Mouse (Mus musculus) right cerebral cortex, postnatal 25 days (tissue): Measurements from ENCODE around the gene A830018L16Rik.
"Not testable (repeated sequence)": the region's sequence is repeated elsewhere in the genome, so short reads cannot be mapped to it uniquely, and the experiment has no call there.

Experiments used
- DNase-seq: peaks from one replicate; pipeline ENCODE4 v3.0.0; 2022

A830018L16Rik gene

GRCm38 (mm10) chr1:12008789-12009550, 595.1 kb downstream of the A830018L16Rik start:
- DNase-seq = no peak

- DNase-seq = no peak
These were observed 595.6 kb downstream of the A830018L16Rik start for GRCm38 (mm10) chr1:12009551-12009846.

DNA sequence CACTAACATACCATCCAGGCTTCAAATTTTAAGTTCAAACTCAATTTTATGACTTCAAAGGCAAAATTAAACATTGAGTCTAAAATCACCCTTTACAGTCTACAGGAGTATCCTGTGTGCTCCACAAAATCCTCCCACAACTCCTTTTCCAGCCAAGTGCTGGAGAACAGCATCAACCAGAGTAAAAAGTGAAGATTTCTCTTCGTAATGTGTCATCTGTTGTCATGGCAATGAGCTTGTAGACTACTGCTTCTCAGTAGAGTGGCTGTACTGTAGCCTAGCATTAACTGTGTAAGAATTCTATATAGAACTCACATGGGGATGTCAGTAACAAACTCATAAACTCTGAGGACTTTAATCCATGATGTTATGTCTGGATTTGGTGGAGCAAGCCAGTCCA, 596.7 kb downstream of the A830018L16Rik start:
- DNase-seq = peak; percentile 14

- not testable (repeated sequence) for DNase-seq
These were observed 606.7 kb downstream of the A830018L16Rik start for GRCm38 (mm10) chr1:12020646-12021045.
